Mouse (Mus musculus) MEL (cell line): ENCODE data around the gene Hcfc2.

Experiments used
- CHD2 ChIP-seq: IDR thresholded peaks from 2 replicates; pipeline ENCODE4 v1.6.1; 2011; ENCODE audit warnings: low read length, improper control_type of control experiment
- CTCF ChIP-seq, 3 experiments: IDR thresholded peaks in 2 of 3; conservative IDR thresholded peaks in 1 of 3; 2 replicates each; pipeline ENCODE4 v1.5.1; 2011 to 2012; ENCODE audit warnings: low read length in 3 of 3, low read depth in 2 of 3, mild to moderate bottlenecking in 2 of 3, improper control_type of control experiment in 1 of 3, inconsistent platforms in 1 of 3, mixed read lengths in 1 of 3, moderate library complexity in 1 of 3; ENCODE audit not compliant: control insufficient read depth in 1 of 3, insufficient read depth in 1 of 3, poor library complexity in 1 of 3, severe bottlenecking in 1 of 3
- MAFK ChIP-seq: IDR thresholded peaks from 2 replicates; pipeline ENCODE4 v1.6.1; 2011; ENCODE audit warnings: low read depth, mild to moderate bottlenecking, low read length, improper control_type of control experiment, borderline replicate concordance
- SMC3 ChIP-seq: IDR thresholded peaks from 2 replicates; pipeline ENCODE4 v1.6.1; 2011; ENCODE audit warnings: low read depth, low read length, improper control_type of control experiment
- ZNF384 ChIP-seq: IDR thresholded peaks from 2 replicates; pipeline ENCODE4 v1.6.1; 2012; ENCODE audit warnings: low read depth, mild to moderate bottlenecking, inconsistent platforms, low read length, improper control_type of control experiment

DNA sequence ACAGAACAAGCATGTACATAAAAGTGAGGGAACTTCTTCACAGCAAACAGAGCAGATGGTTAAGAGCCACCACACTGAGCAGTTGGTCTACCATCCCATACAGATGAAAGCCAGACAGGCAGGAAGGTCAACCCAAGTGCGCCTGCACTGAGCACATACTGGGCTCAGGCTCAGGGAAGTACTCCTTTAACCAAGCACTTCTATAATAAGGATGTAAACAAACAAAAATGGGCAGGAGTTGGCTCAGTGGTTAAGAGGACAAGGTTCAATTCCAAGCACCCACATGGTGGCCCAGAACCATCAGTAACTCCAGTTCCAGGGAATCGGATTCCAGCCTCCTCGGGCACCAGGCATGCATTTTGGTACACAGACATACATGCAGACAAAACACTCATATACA is 57.0 kb downstream of the Hcfc2 start:
- no peak for TF ChIP-seq CTCF (IDR thresholded peaks at IDR 0.05 in 2 of 3, conservative IDR thresholded peaks at IDR 0.05 in 1 of 3; ENCODE audit: control insufficient read depth in 1 of 3, insufficient read depth in 1 of 3, low read depth in 2 of 3, low read length in 3 of 3, poor library complexity in 1 of 3, severe bottlenecking in 1 of 3)
- no peak for TF ChIP-seq MAFK
- no peak for TF ChIP-seq ZNF384
- no peak for TF ChIP-seq SMC3
- no peak for TF ChIP-seq CHD2
